Mouse (Mus musculus) liver, embryonic 16.5 days (tissue): ENCODE measurements around the gene Plekho2. TPM values are rescaled to one million over a fixed set of nuclear protein-coding genes. Genes with fewer than 3 reads are reported as not detected.

Source experiments
- ATAC-seq: fragments of 200-750 bp; cut with Nextera tagmentation; 2 replicates; pipeline ENCODE4 v1.8.0; 2017; ENCODE audit warnings: low read depth, mild to moderate bottlenecking, moderate number of reproducible peaks, moderate library complexity
- H3K27ac ChIP-seq: fragments of 300-500 bp; sonication (generic); 2 replicates; pipeline ENCODE4 v1.5.1; 2014; ENCODE audit warnings: mild to moderate bottlenecking, low read length
- H3K27me3 ChIP-seq: fragments of 300-500 bp; sonication (generic); 2 replicates; pipeline ENCODE4 v1.6.1; 2014; ENCODE audit warnings: low read depth, low read length, mixed read lengths; ENCODE audit not compliant: control insufficient read depth, insufficient read depth
- H3K36me3 ChIP-seq: fragments of 300-500 bp; sonication (generic); 2 replicates; pipeline ENCODE4 v1.6.1; 2014; ENCODE audit warnings: mild to moderate bottlenecking; ENCODE audit not compliant: control insufficient read depth, insufficient read depth
- H3K4me1 ChIP-seq: fragments of 300-500 bp; sonication (generic); 2 replicates; pipeline ENCODE4 v1.6.1; 2014; ENCODE audit warnings: low read depth, low read length, mixed read lengths; ENCODE audit not compliant: control insufficient read depth
- H3K4me2 ChIP-seq: fragments of 300-500 bp; sonication (generic); 2 replicates; pipeline ENCODE4 v1.6.1; 2014; ENCODE audit warnings: low read depth, low read length, mixed read lengths
- H3K4me3 ChIP-seq: fragments of 300-500 bp; sonication (generic); 2 replicates; pipeline ENCODE4 v1.5.1; 2014; ENCODE audit warnings: low read depth, mild to moderate bottlenecking, low read length
- H3K9ac ChIP-seq: fragments of 300-500 bp; sonication (generic); 2 replicates; pipeline ENCODE4 v1.6.1; 2014; ENCODE audit warnings: low read depth, low read length
- H3K9me3 ChIP-seq: fragments of 300-500 bp; sonication (generic); replicated peaks from 2 replicates; pipeline ENCODE4 v1.6.1; 2016; ENCODE audit warnings: low read length; ENCODE audit not compliant: control insufficient read depth
- WGBS: fragments of 180-500 bp; shearing (Covaris S2); extraction: QIAGEN DNeasy Blood & Tissue Kit; methylation state at CpG from one replicate; pipeline ENCODE4 v1.1.7; 2014; ENCODE audit not compliant: insufficient replicate concordance; 5-methylcytosine and 5-hydroxymethylcytosine counted together
- polyA plus RNA-seq: library from polyadenylated mRNA; unstranded; fragments of >200 nt; fragmentation: Nextera tagmentation; extraction: Ambion mirVana; gene quantifications from 2 replicates; pipeline ENCODE4 v1.2.1, GENCODE M21; 2015

Gene Plekho2
- polyA plus RNA-seq, 1 experiment from 2014 or later: 24.5 TPM

GRCm38 (mm10) chr9:65576861-65577510 lies 2.9 kb downstream of the Plekho2 start:
- 35% methylated on average over 7 of the region's 7 CpGs for WGBS
- Histone ChIP-seq H3K4me2 (peak overlapping the region; percentile 84), H3K4me1 (peaks cover 49% of the 10 kb centered on the region), H3K9ac (peak overlapping the region; percentile 56), H3K4me3 (peak overlapping the region; percentile 81), H3K36me3 (peaks cover 19% of the 10 kb centered on the region), H3K27ac (peak overlapping the region; percentile 91), H3K27me3 (no peaks in the 10 kb centered on the region), H3K9me3 (no peaks in the 10 kb centered on the region)
- ATAC-seq: no peak

GRCm38 (mm10) chr9:65575393-65576196 lies 4.2 kb downstream of the Plekho2 start:
- no peaks in the 10 kb centered on the region for H3K27me3 ChIP-seq
- H3K4me2 ChIP-seq: peak overlapping the region; percentile 84
- H3K4me1 ChIP-seq: peaks cover 47% of the 10 kb centered on the region
- 40% methylated on average over 8 of the region's 8 CpGs for WGBS
- peaks cover 25% of the 10 kb centered on the region for H3K36me3 ChIP-seq
- H3K9me3 ChIP-seq: no peaks in the 10 kb centered on the region
- H3K4me3 ChIP-seq: peak overlapping the region; percentile 81
- H3K27ac ChIP-seq: peak overlapping the region; percentile 91
- peak overlapping the region; percentile 48 for H3K9ac ChIP-seq
- no peak for ATAC-seq

DNA sequence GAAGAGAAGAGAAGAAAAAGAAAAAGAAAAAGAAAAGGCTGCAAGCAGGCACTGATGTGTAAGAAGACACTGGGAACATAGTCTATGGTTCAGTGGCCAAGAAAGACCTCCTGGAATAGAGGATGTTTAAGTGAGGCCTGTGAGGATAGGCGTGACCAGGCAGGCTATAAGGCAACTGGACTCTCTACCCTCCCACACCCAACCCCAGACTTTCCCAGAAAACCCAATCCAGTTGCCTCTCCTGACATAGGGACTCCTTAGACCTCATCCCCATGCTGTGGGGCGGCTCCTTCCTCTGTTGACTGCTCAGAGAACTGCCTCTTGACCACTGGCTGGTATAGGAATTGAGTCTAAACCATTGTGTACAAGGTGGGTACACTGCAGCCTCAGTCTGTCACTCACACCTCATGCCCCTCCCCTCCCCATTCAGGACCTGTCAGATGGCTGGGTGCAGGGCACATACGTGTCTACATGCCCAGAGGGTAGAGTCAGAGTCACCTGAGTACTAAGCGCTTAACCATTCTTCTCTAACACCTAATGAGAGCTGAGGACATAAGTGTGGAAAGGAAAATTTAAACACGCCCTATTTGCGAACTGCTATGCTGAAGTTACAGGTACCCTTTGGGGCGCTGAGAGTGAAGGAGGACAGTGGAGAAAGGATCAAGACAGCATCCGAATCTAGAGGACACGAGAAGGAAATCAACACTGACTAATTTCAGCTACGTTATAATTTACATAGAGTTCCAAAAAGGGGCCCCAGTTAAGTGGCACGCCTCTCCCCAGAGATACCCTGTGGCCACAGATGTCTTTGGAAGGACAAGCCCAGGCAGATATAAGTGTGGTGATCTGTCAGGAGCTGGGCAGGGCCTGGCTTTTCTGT lies 5.1 kb downstream of the Plekho2 start:
- peak overlapping the region; percentile 84 for H3K4me2 ChIP-seq
- peaks cover 46% of the 10 kb centered on the region for H3K4me1 ChIP-seq
- H3K4me3 ChIP-seq: peak overlapping the region; percentile 81
- WGBS: 40% methylated on average over 11 of the region's 11 CpGs
- peak overlapping the region; percentile 48 for H3K9ac ChIP-seq
- peak overlapping the region; percentile 91 for H3K27ac ChIP-seq
- no peaks in the 10 kb centered on the region for H3K27me3 ChIP-seq
- ATAC-seq: peak; percentile 60
- H3K9me3 ChIP-seq: no peaks in the 10 kb centered on the region
- H3K36me3 ChIP-seq: peaks cover 30% of the 10 kb centered on the region

- Histone ChIP-seq H3K4me2 (no peak overlapping the region), H3K27me3 (no peaks in the 10 kb centered on the region), H3K36me3 (peaks cover 46% of the 10 kb centered on the region), H3K4me1 (peaks cover 46% of the 10 kb centered on the region), H3K9me3 (no peaks in the 10 kb centered on the region), H3K4me3 (no peak overlapping the region), H3K9ac (no peak overlapping the region), H3K27ac (no peak overlapping the region)
- ATAC-seq: no peak
- 94% methylated on average over 6 of the region's 6 CpGs for WGBS
Observed at GRCm38 (mm10) chr9:65572837-65573236, 7.0 kb downstream of the Plekho2 start.

- Histone ChIP-seq H3K27ac (peak overlapping the region; percentile 60), H3K4me3 (no peak overlapping the region), H3K9me3 (no peaks in the 10 kb centered on the region), H3K9ac (no peak overlapping the region), H3K27me3 (no peaks in the 10 kb centered on the region), H3K36me3 (peaks cover 59% of the 10 kb centered on the region), H3K4me2 (no peak overlapping the region), H3K4me1 (peaks cover 34% of the 10 kb centered on the region)
- WGBS: 72% methylated on average over 6 of the region's 6 CpGs
- no peak for ATAC-seq
Observed at GRCm38 (mm10) chr9:65569491-65569971, 10.3 kb downstream of the Plekho2 start.

- peaks cover 63% of the 10 kb centered on the region for H3K36me3 ChIP-seq
- H3K9me3 ChIP-seq: no peaks in the 10 kb centered on the region
- no peaks in the 10 kb centered on the region for H3K27me3 ChIP-seq
- H3K9ac ChIP-seq: no peak overlapping the region
- WGBS: 88% methylated on average over 6 of the region's 6 CpGs
- ATAC-seq: no peak
- H3K4me2 ChIP-seq: no peak overlapping the region
- peaks cover 32% of the 10 kb centered on the region for H3K4me1 ChIP-seq
- no peak overlapping the region for H3K4me3 ChIP-seq
- peak overlapping the region; percentile 60; the same call in 1 of the 2 replicates for H3K27ac ChIP-seq
Observed at GRCm38 (mm10) chr9:65568787-65569186, 11.1 kb downstream of the Plekho2 start.

- WGBS: 84% methylated on average over 2 of the region's 2 CpGs
- Histone ChIP-seq H3K4me3 (no peak overlapping the region), H3K4me1 (peaks cover 41% of the 10 kb centered on the region), H3K27me3 (no peaks in the 10 kb centered on the region), H3K9ac (no peak overlapping the region), H3K9me3 (no peaks in the 10 kb centered on the region), H3K27ac (peak overlapping the region; percentile 34), H3K36me3 (peaks cover 67% of the 10 kb centered on the region), H3K4me2 (no peak overlapping the region)
- no peak for ATAC-seq
Observed at GRCm38 (mm10) chr9:65564698-65565097, 15.1 kb downstream of the Plekho2 start.

GRCm38 (mm10) chr9:65563073-65563472 lies 16.8 kb downstream of the Plekho2 start:
- Histone ChIP-seq H3K4me1 (peaks cover 37% of the 10 kb centered on the region), H3K27me3 (no peaks in the 10 kb centered on the region), H3K9me3 (no peaks in the 10 kb centered on the region), H3K36me3 (peaks cover 69% of the 10 kb centered on the region), H3K9ac (no peak overlapping the region), H3K4me2 (no peak overlapping the region), H3K27ac (no peak overlapping the region), H3K4me3 (no peak overlapping the region)
- no peak for ATAC-seq
- WGBS: 91% methylated on average over 5 of the region's 5 CpGs
